Mouse (Mus musculus) liver, postnatal 0 days (tissue): ENCODE measurements around the gene Fbxl13.

Source experiments
- CTCF ChIP-seq: sonication (generic); IDR thresholded peaks from 2 replicates; pipeline ENCODE4 v1.5.1; 2016; ENCODE audit warnings: antibody characterized with exemption, low read depth
- EP300 ChIP-seq: IDR thresholded peaks from 2 replicates; pipeline ENCODE4 v1.6.1; 2016; ENCODE audit warnings: antibody characterized with exemption, low read depth, mild to moderate bottlenecking

DNA sequence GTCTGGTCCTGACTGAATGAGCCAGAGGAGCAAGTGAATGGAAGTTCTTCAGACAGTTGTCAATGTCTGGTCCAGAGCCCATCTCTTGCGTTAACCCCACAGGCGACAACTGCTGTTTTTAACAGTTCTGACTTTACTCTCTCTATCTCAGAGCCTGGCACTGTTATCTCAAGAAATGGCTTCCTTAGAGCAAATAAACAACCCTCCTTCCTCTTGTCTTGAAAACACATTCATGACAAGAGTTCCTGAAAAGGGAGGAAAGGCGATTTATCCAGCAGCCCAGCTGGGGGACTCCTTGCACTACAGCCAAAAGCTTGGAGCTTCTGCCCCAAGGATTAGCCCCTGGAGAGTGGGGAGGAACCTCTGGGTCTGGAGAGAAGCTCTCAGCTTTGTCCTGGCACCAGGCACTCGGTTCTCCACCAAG lies 117.9 kb downstream of the Fbxl13 start:
- no peak for TF ChIP-seq EP300
- no peak for TF ChIP-seq CTCF
